Mouse (Mus musculus) embryonic stem cell, embryonic (primary cell): Measurements from ENCODE around the gene Ebf1.

Experiments used
- CTCF ChIA-PET, 4 experiments: fragments of 300-600 bp in 2 of 4; fragments of 350-600 bp in 2 of 4; sonication (Branson Sonifier 250); formaldehyde crosslinking; loops; one replicate each; lab custom pipeline; 2022; ENCODE audit warnings: inconsistent platforms in 2 of 4; lab: Charles Lee
- POLR2A ChIA-PET, 4 experiments: fragments of 300-600 bp in 2 of 4; fragments of 350-600 bp in 2 of 4; sonication (Branson Sonifier 250); formaldehyde crosslinking; loops; one replicate each; lab custom pipeline; 2022; ENCODE audit warnings: antibody characterized with exemption in 4 of 4, inconsistent platforms in 1 of 4; lab: Charles Lee

Ebf1 gene

DNA sequence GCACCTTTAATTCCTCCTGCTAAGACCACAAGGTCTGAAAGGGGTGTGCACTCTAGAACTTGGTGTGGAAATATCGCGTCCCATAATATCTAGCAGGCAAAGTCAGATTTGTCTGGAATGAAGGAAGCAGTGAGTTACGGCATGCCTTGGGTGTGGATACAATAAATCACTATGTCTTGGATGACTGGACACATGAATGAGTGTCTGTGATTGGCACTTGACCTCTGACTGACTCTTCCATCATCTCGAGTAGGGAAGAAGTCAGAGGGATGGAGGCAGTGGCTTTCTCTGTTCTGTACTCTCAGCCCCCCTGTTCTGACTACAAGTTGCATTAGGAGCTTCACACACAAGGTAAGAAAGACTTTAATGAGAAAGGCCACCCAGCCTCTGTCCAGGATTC, 112.8 kb downstream of the Ebf1 start:
- ChIA-PET POLR2A (no interaction called here), CTCF (no interaction called here)

DNA sequence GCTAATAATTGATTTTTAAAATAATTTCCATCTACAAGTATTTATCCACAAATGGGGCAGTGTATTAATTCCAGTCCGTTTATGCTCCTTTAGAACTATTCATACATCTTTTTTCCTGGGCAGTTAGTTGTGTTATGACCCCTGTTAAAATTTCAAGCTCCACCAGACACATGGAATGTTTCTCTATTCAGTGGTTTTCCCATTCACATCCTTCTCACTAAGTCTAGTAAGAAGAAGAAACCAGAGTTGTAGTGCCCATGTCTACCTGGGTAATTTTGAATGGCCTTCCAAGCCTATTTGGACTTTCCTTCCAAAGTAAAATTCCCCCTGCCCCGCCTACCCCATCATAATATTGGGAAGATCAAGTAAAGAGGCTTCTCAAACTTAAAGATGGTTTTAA, 114.6 kb downstream of the Ebf1 start:
- CTCF ChIA-PET = no interaction called here
- POLR2A ChIA-PET = interaction anchor here in 1 of 4 experiments (0.5 kb wide), 1 partner anchor 644 kb away, joined by 6 read pairs; no protein-coding TSS in a partner anchor

DNA sequence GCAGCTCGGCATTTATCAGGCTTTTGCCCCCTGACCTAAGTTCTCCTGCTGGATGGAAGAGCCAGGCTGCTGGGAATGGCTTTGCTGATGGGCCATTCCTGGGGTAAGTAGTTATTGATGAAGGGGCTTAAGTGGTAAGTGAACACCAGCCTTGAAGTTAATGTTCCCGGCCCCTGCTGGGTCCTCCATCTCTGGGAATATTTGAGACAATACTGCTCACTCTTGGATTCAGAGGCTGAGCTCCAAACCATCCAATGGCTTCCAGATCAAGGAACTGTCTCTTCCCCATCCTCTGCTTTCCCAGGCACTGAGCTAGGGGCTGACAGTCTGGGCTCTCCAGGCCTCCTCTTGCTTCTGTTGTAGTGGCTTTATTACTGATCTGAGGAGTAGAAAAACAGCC, 116.2 kb downstream of the Ebf1 start:
- ChIA-PET CTCF (no interaction called here), POLR2A (interaction anchor here in 2 of 4 experiments (0.6 to 1.1 kb wide), 3 partner anchors 12 to 25 kb away, joined by 4 to 9 read pairs (median 5); no protein-coding TSS in a partner anchor)

DNA sequence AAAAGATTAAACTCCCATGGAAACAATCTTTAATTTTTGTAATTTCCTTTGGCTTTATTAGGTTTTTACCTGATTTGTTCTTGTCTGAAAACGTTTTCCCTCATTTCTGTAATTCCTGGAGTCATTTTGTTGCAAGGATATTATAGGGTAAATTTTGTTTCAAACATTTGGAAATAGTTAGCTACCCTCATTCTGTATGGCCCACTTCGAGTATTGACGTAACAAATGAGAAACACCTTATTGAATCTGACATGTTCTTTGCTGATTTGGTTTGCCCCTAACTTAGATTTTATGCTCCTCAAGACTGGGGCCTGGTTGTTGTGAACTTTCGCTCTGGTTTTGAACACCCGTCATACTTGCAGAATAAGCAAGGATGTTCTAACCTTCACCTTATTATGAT, 120.9 kb downstream of the Ebf1 start:
- CTCF ChIA-PET = no interaction called here

DNA sequence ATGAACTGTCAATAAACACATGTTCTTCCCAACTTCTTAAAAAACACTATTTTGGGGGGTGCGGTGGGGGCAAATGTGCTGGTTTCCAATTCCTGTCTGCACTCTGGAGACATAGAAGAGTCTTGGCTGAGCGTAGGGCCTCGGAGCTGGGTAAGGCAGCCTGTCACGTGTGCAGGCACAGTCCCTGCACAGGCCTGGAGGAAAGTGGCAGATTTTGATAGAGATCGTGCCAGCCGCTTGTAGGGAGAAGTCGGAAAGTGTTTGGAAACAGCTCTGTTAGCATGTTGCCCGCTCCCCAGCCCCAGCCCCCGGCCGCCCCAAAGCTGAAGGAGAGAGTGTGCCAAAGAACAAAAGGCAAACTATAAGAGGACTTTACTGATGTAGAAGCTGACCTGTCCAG, 121.7 kb downstream of the Ebf1 start:
- ChIA-PET POLR2A (interaction anchor here in 1 of 4 experiments (1.1 to 3.0 kb wide), 3 partner anchors 8 to 22 kb away, joined by 3 to 20 read pairs (median 4); no protein-coding TSS in a partner anchor), CTCF (interaction anchor here in 2 of 4 experiments (0.6 to 0.7 kb wide), 2 partner anchors 125 to 1244 kb away, joined by 4 to 9 read pairs; no protein-coding TSS in a partner anchor)

More for the DNA sequence above, 120.9 kb downstream of the Ebf1 start:
- POLR2A ChIA-PET = interaction anchor here in 2 of 4 experiments (1.1 to 3.0 kb wide), 4 partner anchors 9 to 24 kb away, joined by 3 to 20 read pairs (median 4); no protein-coding TSS in a partner anchor

DNA sequence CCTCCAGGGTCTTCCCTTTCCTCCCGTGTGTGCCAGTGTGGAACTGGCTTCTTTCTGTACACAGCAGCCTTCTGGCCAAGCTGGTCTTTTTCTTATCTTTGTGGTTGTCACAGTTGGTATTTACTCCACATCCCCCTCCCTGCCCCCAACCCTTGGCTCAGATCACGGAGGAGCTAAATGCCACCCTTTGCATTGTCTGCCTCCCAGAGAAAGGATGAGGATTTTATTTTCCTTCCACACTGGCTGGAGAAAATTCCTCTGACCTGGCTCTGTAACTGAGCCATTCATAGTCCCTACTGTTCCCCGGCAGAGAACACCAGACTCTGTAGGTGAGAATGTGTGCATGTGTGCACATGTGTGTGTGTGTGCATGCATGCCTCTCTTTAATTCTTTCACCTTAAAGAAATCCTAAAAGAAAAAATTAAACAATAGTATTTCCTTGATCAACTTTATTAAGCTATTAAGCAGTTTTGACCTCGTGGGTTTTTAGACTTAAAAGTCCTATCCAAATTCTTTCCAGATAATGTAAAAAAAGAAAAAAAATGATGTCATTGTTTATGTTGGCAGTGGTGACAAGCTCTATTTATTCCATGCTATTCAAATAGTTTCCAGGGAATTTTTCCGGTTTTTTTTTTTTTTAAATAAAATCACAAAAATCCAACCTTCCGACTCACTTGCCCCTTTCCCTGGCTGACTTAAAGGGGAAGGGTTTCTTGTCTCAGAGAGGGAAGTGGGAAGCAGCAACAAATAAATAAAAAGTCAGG, 123.3 kb downstream of the Ebf1 start:
- POLR2A ChIA-PET = interaction anchor here in 3 of 4 experiments (0.6 to 1.4 kb wide), 6 partner anchors 27 to 444 kb away, joined by 3 to 4 read pairs (median 3); partner anchors contain the start of gene Ebf1 (in 1 of the 3)
- CTCF ChIA-PET = interaction anchor here in 1 of 4 experiments (0.7 to 1.6 kb wide), 2 partner anchors 92 to 793 kb away, joined by 3 to 5 read pairs; no protein-coding TSS in a partner anchor

DNA sequence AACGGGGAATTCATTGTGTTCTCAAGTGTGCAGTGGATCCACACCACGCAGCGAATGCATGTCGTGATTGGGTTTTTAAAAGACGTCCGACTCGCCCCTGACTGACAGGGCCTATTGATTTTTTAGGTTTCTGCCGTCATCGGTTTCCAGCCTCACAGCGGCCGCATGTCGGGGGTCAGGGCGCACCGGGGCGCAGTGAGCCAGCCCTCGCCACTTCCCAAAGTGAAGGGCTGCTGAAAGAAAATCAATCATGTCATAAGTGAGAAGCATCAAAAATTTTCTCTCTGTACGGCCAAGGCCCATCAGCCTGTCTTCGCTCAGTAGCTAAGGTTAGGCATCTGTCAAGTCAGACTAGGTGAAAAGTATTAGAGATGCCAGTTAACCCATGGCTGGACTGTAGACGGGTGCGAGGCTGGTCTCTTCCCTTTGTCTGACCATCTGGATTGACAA, 124.0 kb downstream of the Ebf1 start:
- ChIA-PET POLR2A (interaction anchor here in 3 of 4 experiments (0.5 to 1.4 kb wide), 6 partner anchors 42 to 200 kb away, joined by 3 to 5 read pairs (median 4); partner anchors contain the start of gene Ebf1 (in 1 of the 3)), CTCF (interaction anchor here in 2 of 4 experiments (0.8 to 1.6 kb wide), 2 partner anchors 33 to 92 kb away, joined by 3 read pairs; no protein-coding TSS in a partner anchor)

DNA sequence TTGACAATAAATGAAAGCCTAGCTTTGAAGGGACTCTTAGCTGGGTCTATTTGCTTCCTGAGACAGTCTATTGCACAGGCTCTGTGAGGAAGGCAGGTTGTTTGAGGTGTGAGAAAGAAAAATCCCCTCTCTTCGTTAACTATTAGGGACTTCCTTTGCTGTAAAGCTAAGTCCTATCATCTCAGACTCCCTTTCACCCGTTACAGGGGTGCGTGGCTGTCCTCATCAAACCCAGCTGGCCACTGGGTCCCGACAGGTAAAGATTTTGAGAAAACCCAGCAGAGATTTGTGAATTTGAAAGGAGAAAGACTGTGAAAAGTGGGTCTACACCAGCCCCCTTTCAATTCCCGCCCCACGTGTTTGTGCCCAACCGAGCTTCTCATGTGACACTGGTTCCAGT, 127.3 kb downstream of the Ebf1 start:
- ChIA-PET CTCF (no interaction called here), POLR2A (interaction anchor here in 3 of 4 experiments (0.8 to 2.2 kb wide), 6 partner anchors 11 to 49 kb away, joined by 3 to 6 read pairs (median 4); no protein-coding TSS in a partner anchor)

DNA sequence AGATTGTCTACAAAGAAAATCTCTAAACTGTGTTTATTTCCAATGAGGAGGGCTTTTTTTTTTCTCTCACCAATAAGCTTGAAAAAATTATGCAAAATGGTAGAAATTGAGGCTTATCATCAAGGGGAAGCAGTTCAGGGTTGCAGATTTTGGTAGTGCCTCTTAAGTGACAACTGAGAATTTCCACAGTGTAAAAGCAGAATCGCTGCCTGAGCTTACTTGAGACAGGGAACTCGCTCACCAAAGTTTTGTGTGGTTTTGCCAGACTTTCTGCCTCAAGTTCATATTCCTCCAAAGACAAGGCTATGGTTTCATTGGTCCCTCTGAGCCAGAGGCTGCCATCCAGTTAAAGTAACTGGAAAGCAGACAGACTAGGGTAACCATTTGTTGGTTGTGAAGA, 128.8 kb downstream of the Ebf1 start:
- ChIA-PET CTCF (interaction anchor here in 1 of 4 experiments (0.9 kb wide), 1 partner anchor 165 kb away, joined by 3 read pairs; no protein-coding TSS in a partner anchor), POLR2A (interaction anchor here in 3 of 4 experiments (0.6 to 5.2 kb wide), 30 partner anchors 8 to 614 kb away, joined by 3 to 59 read pairs (median 5); partner anchors contain the start of gene Ebf1 (in 2 of the 3))

DNA sequence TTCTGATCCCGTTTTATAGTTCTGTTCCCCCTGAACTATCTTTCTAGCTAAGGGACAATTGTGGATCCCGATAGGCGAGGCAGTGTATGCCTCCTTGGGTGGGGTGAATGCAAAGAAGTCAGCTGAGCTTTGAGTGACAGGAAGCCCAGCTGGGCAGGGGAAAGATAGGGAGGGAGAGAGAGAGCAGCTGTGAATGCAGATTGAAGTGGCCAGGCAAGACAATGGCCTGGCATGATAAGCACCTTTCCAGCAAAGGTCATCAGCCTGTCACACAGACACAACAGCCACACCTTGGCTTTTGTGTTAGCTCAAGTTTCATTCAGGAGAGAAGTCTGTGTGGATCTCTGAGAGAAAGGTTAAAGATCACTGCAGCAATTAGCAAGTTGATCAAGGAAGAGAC, 129.6 kb downstream of the Ebf1 start:
- ChIA-PET CTCF (interaction anchor here in 2 of 4 experiments (0.6 to 1.1 kb wide), 4 partner anchors 15 to 1523 kb away, joined by 3 to 6 read pairs (median 4); no protein-coding TSS in a partner anchor), POLR2A (interaction anchor here (0.5 to 5.2 kb wide), 55 partner anchors 9 to 1322 kb away, joined by 3 to 59 read pairs (median 5); partner anchors contain the start of genes Ebf1 (in 3 of the 4) and Ublcp1 (in 1 of the 4))

DNA sequence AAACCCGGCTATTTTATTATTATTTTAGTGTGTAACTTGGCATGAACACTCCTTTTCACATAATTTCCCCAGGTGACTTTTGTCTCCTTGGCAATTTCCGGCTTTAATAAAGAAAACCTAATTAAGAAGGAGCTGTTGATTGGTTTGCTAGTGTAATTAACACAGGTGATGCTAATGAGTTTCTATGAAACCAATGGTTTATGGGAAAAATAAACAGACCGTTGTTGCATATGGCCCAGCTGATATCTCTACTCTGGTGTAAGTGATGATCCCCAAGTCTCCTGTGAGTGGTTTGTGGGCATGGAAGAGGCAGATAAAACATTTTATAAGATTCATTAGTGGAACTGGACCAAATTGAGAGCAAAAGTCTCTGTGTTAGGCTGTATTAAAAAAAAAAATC, 132.2 kb downstream of the Ebf1 start:
- ChIA-PET POLR2A (interaction anchor here in 1 of 4 experiments (0.6 to 5.2 kb wide), 6 partner anchors 8 to 127 kb away, joined by 3 to 59 read pairs (median 3); no protein-coding TSS in a partner anchor), CTCF (interaction anchor here in 1 of 4 experiments (1.6 kb wide), 1 partner anchor 25 kb away, joined by 4 read pairs; no protein-coding TSS in a partner anchor)

DNA sequence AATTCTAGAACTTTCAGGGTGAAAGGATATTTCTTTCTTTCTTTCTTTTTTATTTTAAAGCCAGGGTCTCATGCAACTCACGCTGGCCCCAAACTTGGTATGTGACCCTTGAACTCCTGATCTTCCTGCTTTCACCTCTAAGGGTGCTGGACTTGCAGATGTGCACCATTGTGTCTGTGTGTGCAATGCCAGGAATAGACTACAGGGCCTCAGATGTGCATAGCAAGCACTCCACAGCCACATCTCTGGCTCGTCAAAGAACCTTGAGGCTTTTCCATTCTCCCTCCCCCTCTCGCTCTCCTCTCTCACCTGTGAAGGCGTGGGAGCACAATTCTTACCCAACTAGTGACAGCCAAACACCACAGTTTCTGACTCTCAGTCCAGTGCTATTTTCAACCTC, 137.2 kb downstream of the Ebf1 start:
- CTCF ChIA-PET = no interaction called here

DNA sequence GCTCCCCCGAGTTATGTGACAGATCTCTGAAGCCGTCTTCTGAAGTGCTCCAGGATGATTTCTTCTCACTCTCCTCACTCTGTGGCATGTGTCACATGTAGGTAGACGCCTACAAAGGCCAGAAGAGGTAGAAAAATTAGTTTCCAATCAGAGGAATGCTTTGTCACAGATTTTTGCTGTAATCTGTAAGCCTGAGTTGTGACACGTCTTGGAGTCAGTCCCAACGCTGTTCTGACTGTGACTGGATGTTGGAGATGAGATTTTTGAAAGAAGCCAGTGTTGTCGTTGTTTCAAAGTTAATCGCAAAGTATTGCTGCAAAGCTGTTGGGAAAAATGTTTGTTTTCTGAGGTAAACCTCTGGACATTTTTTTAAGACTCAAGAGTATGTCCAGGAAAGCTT, 139.2 kb downstream of the Ebf1 start:
- CTCF ChIA-PET = interaction anchor here in 1 of 4 experiments (0.6 kb wide), 1 partner anchor 175 kb away, joined by 5 read pairs; no protein-coding TSS in a partner anchor
- POLR2A ChIA-PET = interaction anchor here in 2 of 4 experiments (0.6 to 3.4 kb wide), 7 partner anchors 9 to 42 kb away, joined by 3 to 29 read pairs (median 4); no protein-coding TSS in a partner anchor

More for the DNA sequence above, 137.2 kb downstream of the Ebf1 start:
- POLR2A ChIA-PET = no interaction called here

DNA sequence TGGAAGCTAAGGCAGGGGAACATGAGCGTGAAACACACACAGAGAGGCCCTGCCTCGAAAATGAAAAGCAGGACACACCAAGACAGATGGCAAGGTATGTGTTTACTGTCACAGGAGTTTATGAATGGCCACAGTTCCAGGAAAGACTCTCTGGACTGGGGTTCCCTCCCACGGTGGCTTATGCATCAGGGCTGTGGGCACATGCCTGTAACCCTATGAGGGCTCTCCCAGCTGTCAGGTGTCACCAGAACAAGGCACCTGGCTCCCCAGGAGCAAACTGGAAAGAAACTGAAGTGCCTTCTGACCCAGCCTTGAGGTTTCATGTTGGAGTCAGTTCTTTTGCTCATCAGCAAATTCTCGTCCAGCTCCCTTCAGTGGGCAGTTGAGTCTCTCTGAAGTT, 141.7 kb downstream of the Ebf1 start:
- ChIA-PET CTCF (no interaction called here), POLR2A (interaction anchor here in 2 of 4 experiments (0.7 to 5.5 kb wide), 5 partner anchors 11 to 56 kb away, joined by 3 to 59 read pairs (median 3); no protein-coding TSS in a partner anchor)

DNA sequence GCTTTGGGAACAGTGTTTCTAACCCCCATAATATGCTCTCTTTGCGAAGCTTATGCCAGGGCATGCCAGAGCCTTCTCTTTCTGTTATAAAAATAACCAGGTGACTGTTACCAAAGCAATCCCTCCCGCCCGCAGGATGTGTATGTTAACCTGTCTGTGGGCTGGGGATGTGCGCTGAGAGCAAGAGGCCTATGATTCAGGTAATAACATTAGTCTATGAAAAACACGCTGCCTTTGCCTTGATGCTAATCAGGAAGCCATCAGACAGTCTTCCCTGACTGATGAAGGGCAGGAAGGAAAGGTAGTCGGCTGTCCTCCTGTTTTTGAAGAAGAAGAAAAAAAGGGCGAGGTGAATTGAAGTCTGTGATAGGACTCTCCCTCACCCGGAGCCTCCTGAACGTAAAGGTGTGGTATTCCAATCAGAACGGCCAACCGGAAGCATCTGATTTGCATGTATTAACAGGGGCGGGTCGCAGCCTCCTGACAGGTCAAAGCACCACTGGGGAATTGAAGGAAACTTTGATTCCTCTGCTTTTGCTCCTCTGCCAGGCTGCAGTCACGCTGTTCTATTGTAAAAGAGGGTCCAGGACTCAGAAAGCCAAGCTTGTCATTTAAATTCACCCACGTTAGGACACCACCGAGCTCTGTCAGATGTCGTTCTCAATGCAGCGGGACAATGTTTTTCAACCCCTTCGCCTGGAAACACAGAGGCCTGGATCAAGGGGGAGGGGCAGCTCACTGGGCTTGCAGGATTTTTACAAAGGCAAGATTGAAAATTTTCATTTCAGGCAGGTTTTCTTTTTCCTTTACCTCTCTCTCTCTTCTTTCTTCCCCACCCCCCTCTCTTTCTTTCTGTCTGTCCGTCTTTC, 144.2 kb downstream of the Ebf1 start:
- CTCF ChIA-PET = interaction anchor here in 1 of 4 experiments (0.9 kb wide), 1 partner anchor 15 kb away, joined by 5 read pairs; no protein-coding TSS in a partner anchor

DNA sequence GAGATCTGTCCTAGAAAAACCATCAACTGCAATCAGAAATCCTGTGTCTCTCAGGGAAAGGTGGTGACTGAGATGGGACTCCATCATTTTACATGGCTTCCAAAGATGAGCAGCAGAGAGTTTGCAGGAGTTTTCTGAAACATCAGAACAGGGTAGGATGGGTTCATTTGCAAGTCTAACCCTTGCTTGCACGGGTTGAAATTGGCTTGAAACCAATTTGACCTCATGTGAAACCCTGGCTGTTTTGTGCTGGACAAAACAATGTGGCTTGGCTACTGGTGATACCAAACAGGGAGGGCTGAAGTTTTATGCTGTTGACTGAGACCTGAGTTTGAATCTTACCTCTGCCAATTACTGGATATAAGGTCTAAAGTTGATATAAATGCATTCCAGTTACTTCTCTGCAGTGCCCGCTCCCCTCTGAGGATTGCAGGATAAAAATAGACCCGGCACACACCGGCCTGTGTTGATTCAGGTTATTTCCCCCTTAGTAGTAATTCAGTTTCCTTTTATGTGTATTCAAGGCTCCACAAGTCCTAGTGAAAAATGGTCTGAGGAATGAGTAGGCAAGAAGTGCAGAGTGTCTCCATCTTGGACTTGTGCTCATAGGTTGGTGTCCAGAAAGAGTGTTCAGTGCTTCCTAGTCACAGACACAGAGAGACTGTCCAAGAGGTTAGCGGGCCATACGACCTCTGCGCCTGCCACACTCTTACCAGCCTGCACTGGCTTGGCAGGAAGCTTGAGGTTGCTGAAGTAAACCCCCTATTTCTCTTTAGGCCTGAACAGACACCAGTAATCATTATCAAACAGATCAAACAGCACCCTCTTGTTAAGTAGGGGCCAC, 147.1 kb downstream of the Ebf1 start:
- ChIA-PET POLR2A (interaction anchor here in 2 of 4 experiments (1.9 to 4.2 kb wide), 2 partner anchors 17 to 18 kb away, joined by 5 to 30 read pairs; no protein-coding TSS in a partner anchor), CTCF (no interaction called here)

More for the DNA sequence above, 144.2 kb downstream of the Ebf1 start:
- POLR2A ChIA-PET = interaction anchor here in 3 of 4 experiments (0.6 to 5.5 kb wide), 13 partner anchors 14 to 144 kb away, joined by 3 to 59 read pairs (median 4); partner anchors contain the start of gene Ebf1 (in 1 of the 3)
